Mouse (Mus musculus) heart, postnatal 25 days (tissue): ENCODE results near the gene Phb2. TPM values are rescaled to one million over a fixed set of nuclear protein-coding genes. Genes with fewer than 3 reads are reported as not detected.
"Not testable (repeated sequence)": the region's sequence is repeated elsewhere in the genome, so short reads cannot be mapped to it uniquely, and the experiment has no call there.

Experiments
- DNase-seq: peaks from one replicate; pipeline ENCODE4 v3.0.0; 2022; ENCODE audit warnings: low spot score
- intact Hi-C: fragments of 180-260 bp; cut with DNase I; formaldehyde crosslinking; loops from one replicate; pipeline ENCODE4 v1.15.1; 2025
- total RNA-seq, 2 experiments: library from RNA; stranded (reverse); gene quantifications; 2 replicates each; pipeline ENCODE4 v1.2.3; 2021

Gene Phb2
- total RNA-seq = 100 to 1,000 TPM; 322 to 323 TPM

DNA sequence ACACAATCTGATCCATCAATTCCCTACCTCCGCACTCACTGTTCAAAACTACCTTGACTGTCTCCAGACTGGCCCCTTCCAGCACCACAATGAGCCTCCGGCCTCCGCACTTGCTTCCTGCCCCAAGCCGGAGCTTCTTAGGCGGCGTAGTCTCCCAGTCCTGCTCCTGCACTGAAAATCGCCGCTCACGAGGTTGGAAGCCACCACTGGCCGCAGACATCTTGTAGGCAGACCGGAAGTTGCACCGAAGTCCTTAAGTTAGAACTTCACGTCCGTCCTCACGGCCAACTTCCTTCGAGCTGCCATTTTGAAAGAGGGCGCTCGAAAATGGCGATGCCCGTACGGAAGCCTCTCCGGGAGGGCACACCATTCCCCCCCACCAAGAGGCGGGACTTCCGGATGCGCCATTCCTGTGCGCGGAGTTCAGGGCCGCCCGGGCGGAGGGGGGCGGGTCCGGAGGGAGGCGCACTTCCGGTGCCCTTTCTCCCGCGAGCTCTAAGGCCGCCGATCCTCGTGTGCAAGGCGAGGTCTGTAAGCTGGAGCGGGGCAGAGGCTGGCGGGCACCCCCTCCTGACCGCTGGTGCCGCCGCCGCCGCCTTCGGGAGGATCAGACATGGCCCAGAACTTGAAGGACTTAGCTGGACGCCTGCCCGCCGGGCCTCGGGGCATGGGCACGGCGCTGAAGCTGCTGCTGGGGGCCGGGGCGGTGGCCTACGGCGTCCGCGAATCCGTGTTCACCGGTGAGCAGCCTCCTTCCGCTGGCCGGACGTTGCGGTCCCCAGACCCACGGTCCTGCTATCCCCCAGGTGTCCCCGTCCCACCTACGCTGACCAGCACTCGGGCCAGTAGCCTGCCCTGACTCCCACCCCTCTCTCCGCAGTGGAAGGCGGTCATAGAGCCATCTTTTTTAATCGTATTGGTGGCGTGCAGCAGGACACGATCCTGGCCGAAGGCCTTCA is at the start of gene Phb2, which contains the start of gene Emg1:
TSS of gene Phb2 (plus strand) at position 513 of the 959 bp plus-strand sequence.
TSS of gene Emg1 (minus strand) at position 355 of the 959 bp plus-strand sequence.
- intact Hi-C loops = loop anchor here (5.0 to 10.0 kb wide), 3 partner anchors 45 to 323 kb away; partner anchors contain the start of genes Atn1, Gm45234, Ing4 and Zfp384
- peak; percentile 94 for DNase-seq

DNA sequence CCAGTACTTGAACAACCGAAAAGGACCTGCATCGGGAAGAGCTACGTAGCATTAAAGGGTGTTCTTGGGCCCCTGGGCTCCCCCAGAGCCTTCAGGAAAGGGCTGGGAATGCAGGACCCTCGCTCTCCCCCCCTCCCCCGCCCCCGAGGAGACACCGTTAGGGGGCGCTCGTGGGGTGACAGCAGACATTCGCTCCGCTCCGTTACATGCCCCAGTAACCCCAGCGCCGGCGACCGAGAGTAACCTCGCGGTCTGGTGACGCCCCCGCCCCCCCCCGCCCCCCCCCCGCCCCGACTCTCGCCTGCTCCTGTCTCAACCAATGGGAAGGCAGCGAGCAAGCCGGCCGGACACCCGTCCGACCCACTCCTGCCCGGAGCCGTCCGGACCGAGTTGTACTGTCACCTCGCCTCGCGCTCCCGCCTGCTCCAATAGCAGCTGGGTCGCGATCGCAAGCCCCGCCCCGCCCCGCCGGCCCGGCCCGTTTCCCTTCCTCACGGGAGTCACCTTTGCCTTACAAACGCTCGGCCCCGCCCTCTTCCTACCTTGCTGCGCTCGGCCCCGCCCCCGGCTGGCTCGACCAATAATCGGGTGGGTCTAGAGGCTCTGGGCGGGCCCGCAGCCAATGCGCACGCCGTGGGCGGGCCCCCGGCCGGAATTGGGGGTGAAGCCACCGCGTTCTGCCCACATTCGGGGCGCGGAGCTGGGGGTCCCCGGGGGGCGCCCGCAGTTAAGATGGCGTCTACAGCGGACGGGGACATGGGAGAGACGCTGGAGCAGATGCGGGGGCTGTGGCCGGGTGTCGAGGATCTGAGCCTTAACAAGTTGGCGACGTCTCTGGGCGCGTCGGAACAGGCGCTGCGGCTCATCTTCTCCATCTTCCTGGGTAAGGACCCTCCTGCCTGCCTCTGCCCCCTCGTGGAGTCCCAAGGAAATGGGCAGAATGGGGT is 49.4 kb upstream of the Phb2 start, which contains the start of gene Lpcat3:
TSS of gene Lpcat3 (plus strand) at position 551 of the 947 bp plus-strand sequence.
- intact Hi-C loops = loop anchor here (2.0 to 5.0 kb wide), 3 partner anchors 46 to 95 kb away; partner anchors contain the start of genes Atn1, Gm45234 and Grcc10
- DNase-seq = peak; percentile 96

DNA sequence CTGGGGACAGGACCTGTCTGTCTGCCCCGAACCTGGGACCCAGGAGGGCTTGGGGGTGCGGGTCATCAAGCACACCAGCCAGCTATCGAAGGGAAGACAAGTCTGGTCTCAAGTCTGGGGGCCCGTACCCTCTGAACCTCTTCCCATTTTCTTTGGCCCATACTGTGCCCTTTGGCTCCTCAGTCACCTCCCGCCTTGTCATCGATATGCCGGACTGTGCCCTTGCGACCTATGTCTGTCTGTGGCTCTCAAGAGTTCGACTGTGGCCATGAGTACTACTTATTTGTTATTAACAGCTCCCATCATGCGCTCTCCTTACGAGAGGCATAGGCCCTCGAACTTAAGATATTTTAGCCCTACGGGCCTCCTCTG is 48.7 kb upstream of the Phb2 start:
- intact Hi-C loops = loop anchor here (2.0 to 5.0 kb wide), 3 partner anchors 45 to 94 kb away; partner anchors contain the start of genes Atn1, Gm45234 and Grcc10
- DNase-seq = no peak

DNA sequence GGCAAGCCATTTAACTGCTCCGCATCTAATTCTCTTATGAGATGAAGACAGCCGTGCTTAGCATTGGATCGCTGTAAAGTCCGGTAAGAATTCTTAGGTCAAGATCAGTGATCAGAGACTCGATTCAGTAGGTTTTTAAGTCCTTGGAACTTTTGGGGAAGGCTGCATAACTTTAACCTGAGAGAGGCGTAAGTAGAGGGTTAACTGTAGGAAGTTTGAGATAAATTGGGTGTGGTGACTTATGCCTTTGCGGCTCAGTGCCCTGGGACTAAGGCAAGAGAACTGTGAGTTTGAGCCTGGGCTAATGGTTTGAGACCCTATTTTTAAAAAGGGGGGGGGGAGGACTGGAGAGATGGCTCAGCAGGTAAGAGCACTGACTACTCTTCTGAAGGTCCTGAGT is 47.9 kb upstream of the Phb2 start:
- intact Hi-C loops = loop anchor here (5.0 kb wide), 1 partner anchor 93 kb away; the partner anchor contains the start of genes Atn1 and Gm45234
- DNase-seq = no peak

DNA sequence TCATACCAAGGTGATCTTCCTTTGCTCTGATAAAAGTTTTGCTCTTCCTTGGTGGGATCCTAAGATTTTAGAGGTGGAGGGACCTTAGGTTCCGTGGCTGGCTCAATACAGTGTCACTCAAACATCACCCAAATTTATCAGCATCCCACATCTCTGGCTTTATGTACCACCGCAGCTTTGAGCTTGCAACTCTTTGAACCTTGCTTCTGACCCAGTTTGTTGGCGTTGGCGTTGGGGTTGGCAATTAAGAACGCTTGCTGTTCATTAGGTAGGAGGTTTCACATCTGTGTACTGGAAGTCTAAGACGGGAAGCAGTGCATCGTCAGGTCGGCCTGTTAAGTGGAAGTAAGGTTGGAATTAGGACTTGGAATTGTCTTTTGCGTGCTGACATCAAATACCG is 47.1 kb upstream of the Phb2 start:
- intact Hi-C loops = no loop called here
- DNase-seq = no peak

DNA sequence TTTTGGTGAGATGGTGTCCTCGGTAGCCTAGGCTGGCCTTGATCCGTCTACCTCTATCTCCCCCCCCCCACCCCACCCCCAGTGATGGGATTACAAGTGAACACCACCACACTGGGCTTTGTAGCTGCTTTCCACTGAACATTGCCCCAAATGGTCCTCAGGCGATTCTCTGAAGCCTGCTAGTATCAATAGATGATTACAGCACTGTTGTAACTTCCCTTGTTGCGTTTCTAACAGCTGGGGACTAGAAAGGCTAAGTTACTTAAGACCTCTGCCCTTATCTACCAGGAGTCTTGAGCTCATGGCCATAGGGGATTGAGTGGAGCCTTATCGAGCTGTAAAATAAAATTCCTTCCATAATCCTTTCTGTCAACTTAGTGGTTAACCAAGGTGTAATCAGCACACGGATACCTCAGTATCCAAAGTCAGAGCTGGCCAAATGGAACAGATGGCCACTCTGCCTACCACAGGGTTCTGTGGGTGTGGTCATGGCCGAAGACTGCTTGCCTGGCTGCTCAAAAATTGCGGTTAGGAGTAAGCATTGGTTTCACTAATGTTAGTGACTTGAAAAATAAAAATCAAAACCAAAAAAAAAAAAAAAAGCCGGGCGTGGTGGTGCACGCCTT is 42.8 kb upstream of the Phb2 start:
- intact Hi-C loops = no loop called here
- DNase-seq = no peak

DNA sequence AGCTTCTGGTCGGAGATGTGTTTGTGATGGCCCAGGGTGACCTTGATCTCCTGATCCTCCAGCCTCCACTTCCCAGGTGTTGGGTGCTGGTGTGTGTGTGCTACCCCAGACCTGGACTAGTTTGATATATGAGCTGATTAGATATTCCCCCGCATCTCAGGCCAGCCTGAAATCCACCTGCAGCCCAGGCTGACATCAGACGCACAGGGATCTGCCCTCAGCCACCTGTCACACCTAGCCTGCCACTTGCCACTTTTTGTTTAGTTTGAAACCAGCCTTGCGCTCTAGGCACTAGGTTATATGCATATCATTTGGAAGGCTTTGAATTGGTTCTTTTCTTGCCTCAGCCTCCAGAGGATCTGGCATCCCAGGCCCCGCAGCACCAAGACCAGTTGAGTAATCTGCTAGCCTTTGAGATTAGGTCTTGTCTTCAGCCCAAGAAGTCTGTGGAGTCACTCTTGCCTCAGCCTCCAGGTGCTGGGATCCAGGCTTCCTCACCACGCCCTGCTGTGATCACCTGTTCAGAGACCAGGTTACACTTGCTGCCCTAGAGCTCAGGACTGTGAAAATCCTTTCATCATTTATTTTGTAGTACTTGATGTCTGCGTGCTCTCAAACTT is 41.7 kb upstream of the Phb2 start:
- intact Hi-C loops = no loop called here

DNA sequence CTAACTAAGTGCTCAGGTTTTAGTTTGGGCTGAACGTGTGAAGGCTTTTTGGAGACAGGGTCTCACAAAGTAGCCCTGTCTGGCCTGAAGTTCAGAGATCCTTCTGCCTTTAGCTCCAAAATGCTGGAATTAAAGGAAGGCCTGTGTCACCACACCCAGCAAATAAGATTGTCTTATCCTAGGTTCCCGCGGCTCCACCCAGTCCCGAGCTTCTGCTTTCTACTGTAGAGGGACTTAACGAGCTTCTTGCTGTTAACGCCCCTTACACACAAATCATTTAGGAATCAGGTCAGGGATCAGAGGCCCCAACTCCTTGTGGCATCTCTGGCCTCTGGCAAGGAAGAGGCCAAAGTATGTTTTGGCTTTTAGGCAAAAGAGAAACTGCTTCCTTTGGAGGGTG is 40.0 kb upstream of the Phb2 start:
- no peak for DNase-seq
- intact Hi-C loops = no loop called here

More for the DNA sequence above, 41.7 kb upstream of the Phb2 start:
- DNase-seq = no peak

DNA sequence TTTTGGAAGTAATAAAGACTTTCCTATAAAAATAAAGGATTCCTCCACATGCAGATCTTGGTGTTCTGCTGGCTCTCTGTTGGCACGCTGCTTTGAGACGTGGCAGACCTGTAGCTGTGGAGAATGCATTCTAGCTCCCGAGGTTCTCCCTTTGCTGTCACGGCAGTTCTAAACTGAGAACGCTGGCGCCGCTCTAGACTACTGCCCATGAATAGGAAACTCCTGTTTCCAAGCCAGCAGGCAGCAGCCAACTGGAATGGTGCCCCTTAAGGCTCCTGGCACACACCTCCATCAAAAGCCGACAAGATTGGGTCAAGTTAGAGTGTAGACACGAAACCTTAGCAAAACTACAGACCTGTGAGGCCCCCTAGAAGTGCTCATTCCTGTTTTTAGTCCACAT is 38.5 kb upstream of the Phb2 start:
- peak; percentile 13 for DNase-seq
- intact Hi-C loops = no loop called here

DNA sequence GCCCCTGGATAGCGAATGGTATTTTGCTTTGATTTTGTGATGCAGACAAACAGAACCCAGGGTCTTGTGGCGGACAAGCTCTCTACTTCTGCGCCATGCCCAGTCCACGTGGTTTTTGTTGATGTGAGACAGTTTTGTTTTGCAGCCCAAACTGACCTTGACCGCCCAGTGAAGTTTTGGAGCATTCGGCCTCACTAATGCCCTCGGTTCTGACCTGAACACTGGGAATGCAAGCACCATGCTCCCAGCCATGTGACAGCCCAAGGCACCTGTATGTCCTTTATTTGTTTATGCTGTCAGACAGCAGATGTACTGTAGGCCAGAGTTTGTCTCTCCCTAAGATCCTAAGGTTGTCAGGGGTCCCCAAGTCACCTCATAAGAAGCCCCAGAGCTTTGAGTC is 37.5 kb upstream of the Phb2 start:
- intact Hi-C loops = no loop called here
- DNase-seq = no peak

DNA sequence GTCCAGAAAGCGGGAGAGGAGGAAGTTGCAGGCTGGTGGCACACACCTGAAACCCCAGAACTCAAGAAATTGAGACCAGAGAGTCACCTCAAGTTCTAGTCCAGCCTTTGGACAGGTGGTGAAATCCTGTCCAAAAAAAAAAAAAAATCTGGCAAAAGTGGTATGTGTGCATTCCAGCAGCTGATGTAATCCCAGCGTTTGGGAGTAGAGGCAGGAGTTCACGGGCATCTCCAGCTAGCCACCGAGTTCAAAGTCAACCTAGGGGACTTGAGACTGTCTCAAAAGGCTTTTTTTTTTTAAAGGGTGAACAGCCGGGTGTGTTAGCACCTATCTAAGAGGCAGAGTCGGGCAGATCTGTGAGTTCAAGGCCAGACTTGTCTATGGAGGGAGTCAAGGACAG is 36.0 kb upstream of the Phb2 start:
- intact Hi-C loops = no loop called here

DNA sequence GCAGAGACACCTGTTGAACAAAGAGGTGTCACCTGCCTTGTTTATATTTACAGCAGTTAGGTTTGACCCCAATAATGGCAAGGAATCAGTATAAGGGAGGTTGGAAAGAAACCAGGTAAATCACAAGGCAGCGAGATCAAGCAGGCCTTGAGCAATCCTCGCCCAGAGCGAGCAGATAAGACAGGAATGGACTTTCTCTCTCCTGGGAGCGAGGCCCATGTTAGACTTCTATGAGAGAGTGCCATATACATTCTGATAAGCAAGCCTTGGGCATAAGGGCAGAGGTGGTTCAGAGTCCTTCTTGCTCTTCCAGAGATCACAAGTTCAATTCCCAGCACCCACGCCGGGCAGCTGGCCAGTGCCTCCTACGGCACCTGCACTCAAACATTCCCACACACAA is 33.4 kb upstream of the Phb2 start:
- DNase-seq = no peak

More for the DNA sequence above, 36.0 kb upstream of the Phb2 start:
- no peak for DNase-seq

DNA sequence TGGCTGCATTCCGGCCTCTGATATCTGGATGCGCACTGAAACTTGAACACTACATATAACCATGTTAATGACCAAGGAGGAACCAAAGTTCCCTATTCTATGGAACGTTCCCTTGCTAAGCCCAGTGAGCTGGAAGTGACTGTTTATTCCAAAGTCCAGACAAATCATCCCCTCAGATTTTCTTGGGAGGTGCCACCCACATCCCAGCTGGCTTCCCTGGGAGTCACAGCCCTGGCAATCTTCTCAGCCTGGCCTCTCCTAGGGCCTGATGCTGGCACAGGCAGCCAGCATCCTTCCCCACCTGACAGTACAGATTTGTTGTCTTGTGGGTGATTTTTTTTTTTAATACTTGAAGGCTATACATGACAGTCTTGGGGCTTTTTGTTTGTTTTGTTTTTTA is 32.6 kb upstream of the Phb2 start:
- DNase-seq = no peak
- intact Hi-C loops = no loop called here

More for the DNA sequence above, 33.4 kb upstream of the Phb2 start:
- intact Hi-C loops = no loop called here

DNA sequence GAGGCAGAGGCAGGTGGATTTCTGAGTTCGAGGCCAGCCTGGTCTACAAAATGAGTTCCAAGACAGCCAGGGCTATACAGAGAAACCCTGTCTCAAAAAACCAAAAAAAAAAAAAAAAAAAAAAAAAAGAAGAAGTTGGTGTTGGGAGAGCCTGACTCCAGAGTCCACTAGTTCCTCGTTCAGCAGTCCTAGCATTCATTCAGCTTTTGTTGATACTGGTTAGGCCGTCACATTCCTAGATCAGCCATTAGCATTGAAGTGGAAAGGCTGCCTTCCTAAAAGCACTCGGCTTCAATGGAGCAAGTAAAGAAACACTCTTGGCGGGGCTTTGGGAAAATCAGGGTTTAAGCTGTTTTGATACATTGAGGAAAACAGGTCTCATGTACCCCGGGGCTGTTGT is 29.8 kb upstream of the Phb2 start:
- intact Hi-C loops, DNase-seq: not testable (repeated sequence)

DNA sequence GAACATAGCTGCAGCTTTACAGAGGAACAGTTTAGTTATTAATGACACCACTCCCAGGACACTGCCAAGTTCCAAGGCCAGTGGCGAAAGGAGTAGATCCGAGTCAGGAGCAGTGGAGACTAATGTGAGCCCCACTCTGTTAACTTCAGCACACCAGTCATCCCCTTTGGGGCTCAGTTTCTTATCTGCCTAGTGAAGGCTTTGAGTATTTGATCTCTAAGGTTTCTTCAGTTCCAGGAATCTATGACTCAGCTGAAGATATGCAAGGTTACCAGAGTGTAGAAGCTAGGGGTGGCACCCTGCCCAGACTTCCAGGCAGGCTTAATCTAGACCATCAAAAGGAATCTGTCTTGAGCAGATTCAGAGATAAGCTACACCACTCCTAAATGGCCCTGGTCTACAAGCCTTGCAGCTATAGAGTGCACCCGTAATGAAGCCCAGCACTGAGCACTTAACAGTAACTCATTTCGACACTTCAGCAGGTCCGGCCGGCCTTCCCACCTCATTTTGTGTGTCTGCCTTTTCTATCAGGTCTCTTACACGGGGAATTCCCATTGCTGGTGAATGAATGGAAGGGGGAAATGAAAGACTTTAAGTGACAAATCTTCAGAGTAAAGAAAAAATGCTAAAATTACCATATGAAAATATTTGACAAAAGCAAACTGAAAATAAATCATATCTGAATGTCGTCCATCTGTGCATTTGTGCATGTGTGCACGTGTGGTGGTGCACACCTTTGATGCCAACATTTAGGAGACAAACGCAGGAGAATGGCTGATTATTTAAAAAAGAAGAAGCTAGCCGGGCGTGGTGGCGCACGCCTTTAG is 28.3 kb upstream of the Phb2 start:
- intact Hi-C loops = no loop called here
- no peak for DNase-seq

DNA sequence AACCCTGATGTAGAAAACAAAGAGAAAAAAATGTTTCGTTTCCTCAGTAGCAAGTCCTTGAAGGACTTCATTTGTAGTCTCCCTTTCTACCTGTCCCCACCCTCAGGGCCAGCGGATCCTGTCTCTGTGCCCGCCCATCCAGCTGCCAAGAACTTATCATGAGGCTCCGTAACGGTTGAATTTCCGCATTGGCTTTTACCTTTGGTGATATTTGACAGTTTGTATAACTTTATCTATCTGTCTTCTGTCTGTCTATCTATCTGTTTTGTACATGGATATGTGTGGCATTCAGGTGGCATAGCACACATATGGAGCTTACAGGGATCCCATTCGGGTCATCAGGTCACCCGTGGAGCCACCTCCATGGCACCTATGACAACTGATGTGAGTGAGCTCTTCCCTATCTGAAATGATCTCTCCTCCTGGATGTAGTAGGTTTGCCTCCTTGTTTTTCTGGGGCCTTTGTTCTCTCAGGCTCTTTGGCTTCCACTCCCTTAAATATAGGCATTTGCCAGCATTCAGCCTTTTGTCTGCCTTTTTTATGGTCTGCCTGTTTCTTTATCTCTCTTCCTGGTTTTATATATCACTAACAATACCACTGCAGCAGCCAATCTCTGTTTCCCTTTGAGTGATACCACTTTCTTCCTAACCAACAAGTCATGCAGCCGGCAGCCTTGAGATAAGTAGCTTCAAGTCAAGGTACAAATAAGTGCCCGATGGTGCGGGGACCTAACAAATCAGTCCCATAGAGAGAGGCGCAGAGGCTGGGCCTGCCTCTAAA is 26.3 kb upstream of the Phb2 start:
- intact Hi-C loops = no loop called here
- no peak for DNase-seq

DNA sequence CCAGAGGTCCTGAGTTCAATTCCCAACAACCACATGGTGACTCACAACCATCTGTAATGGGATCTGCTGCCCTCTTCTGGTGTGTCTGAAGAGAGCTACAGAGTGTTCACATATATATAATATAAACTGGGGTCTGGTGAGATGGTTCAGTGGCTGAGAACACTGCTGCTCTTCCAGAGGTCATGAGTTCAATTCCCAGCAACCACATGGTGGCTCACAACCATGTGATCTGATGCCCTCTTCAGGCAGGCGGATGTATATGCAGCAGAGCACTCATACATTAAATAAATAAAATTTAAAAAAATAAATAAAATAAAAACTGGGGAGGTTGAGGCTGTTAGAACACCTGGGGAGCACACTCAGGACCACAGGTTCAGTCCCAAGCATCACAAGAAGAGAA is 25.5 kb upstream of the Phb2 start:
- intact Hi-C loops, DNase-seq: not testable (repeated sequence)
